Mouse (Mus musculus) intestine, embryonic 16.5 days (tissue): Measurements from ENCODE around the gene Tma7. TPM values are rescaled to one million over a fixed set of nuclear protein-coding genes. Genes with fewer than 3 reads are reported as not detected.
A peak's percentile ranks its signal among the peaks of the same experiment; 100 is the strongest.

ENCODE experiments used
- ATAC-seq: fragments of 200-750 bp; cut with Nextera tagmentation; 2 replicates; pipeline ENCODE4 v1.8.0; 2017; ENCODE audit warnings: moderate TSS enrichment, moderate library complexity
- H3K27ac ChIP-seq: fragments of 300-500 bp; sonication (generic); 2 replicates; pipeline ENCODE4 v1.5.1; 2014; ENCODE audit warnings: mild to moderate bottlenecking, low read length
- H3K27me3 ChIP-seq: fragments of 300-500 bp; sonication (generic); replicated peaks from 2 replicates; pipeline ENCODE4 v1.6.1; 2014; ENCODE audit warnings: low read length, control low read depth, mixed read lengths; ENCODE audit not compliant: control insufficient read depth, insufficient read depth
- H3K36me3 ChIP-seq: fragments of 300-500 bp; sonication (generic); 2 replicates; pipeline ENCODE4 v1.6.1; 2014; ENCODE audit warnings: low read length, control low read depth; ENCODE audit not compliant: control insufficient read depth, insufficient read depth
- H3K4me1 ChIP-seq: fragments of 300-500 bp; sonication (generic); 2 replicates; pipeline ENCODE4 v1.6.1; 2014; ENCODE audit warnings: low read length, control low read depth, mixed read lengths; ENCODE audit not compliant: control insufficient read depth, insufficient read depth
- H3K4me2 ChIP-seq: fragments of 300-500 bp; sonication (generic); 2 replicates; pipeline ENCODE4 v1.6.1; 2014; ENCODE audit warnings: low read depth, low read length, control low read depth
- H3K4me3 ChIP-seq: fragments of 300-500 bp; sonication (generic); 2 replicates; pipeline ENCODE4 v1.5.1; 2014; ENCODE audit warnings: mild to moderate bottlenecking, low read length
- H3K9ac ChIP-seq: fragments of 300-500 bp; sonication (generic); 2 replicates; pipeline ENCODE4 v1.6.1; 2014; ENCODE audit warnings: low read depth, low read length
- H3K9me3 ChIP-seq: fragments of 300-500 bp; sonication (generic); 2 replicates; pipeline ENCODE4 v1.6.1; 2016; ENCODE audit warnings: low read length, control low read depth; ENCODE audit not compliant: control insufficient read depth
- WGBS: fragments of 180-500 bp; shearing (Covaris S2); extraction: QIAGEN DNeasy Blood & Tissue Kit; methylation state at CpG from one replicate; pipeline ENCODE4 v1.1.7; 2014; 5-methylcytosine and 5-hydroxymethylcytosine counted together
- polyA plus RNA-seq: library from polyadenylated mRNA; unstranded; fragments of >200 nt; fragmentation: Nextera tagmentation; extraction: Ambion mirVana; gene quantifications from 2 replicates; pipeline ENCODE4 v1.2.1, GENCODE M21; 2015

Gene Tma7
- polyA plus RNA-seq = 597 and 612 TPM in 2 replicates

DNA sequence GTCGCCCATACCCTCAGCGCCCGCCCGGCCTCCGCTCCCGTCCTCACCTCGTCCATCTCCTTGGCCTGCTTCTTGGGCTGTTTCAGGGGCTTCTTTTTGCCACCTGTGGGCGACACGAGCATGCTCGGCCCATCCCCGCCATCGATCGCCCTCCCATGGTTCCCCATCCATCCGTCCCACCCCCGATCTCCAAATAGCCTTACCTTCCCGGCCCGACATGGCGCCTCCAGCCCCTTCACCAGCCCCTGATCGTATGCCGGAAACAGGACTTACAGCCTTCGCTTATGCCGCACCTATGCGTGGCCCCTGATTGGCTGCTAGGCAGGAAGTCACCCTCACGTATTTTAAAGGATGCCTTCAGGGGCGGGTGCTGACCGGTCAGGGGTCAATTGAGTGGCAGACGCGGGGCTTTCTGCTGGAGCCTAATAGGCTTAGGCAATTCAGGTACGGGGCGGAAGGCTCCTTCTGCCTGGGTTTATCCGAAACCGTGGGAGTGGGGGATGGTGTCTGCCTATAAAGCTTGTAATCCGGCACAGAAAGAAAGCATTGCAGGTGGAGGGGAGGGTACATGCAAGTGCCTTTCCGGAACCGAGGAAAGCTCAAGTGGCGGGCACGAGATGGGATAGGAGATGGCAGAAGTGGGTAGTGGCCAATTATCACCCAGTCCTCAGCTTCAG is at the start of gene Tma7, which contains the start of gene Ccdc51:
TSS of gene Tma7 (minus strand) at position 464 of the 677 bp plus-strand sequence.
TSS of gene Ccdc51 (plus strand) at position 370 of the 677 bp plus-strand sequence.
- Histone ChIP-seq H3K9ac (peak within 1 kb of the TSS; percentile 83), H3K27ac (peak within 1 kb of the TSS; percentile 84), H3K4me2 (peak within 1 kb of the TSS; percentile 71), H3K9me3 (no peaks in the 10 kb centered on the region), H3K4me1 (peaks cover 13% of the 10 kb centered on the region; the same call in 1 of the 2 replicates), H3K27me3 (no peaks in the 10 kb centered on the region), H3K36me3 (no peaks in the 10 kb centered on the region), H3K4me3 (peak within 1 kb of the TSS; percentile 77)
- ATAC-seq = peak; percentile 99
- under 1% methylated on average over 37 of the region's 37 CpGs for WGBS

DNA sequence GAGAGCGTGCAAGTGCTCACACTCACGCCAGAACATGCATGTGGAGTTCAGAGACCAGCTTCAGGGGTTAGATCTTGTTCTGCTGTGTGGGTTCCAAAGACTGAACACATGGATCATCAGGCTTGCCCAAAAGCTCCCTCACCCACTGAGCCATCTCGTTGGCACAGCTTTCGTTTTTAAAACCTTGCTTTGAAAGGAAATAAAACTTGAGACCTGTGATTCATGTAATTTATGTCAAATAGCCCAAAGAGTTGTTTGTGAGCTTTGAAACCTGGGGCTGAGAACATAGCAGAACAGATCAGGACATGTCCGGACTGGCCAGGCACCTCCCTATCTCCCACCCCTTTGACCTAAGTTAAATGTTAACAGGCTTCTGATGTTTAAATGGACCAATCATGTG is 47.7 kb upstream of the Tma7 start:
- Histone ChIP-seq H3K4me3 (no peak overlapping the region), H3K27ac (no peak overlapping the region), H3K27me3 (no peaks in the 10 kb centered on the region), H3K4me2 (no peak overlapping the region), H3K9me3 (no peaks in the 10 kb centered on the region), H3K36me3 (no peaks in the 10 kb centered on the region), H3K4me1 (no peaks in the 10 kb centered on the region), H3K9ac (no peak overlapping the region)
- no peak for ATAC-seq
- 88% methylated on average over 5 of the region's 5 CpGs for WGBS

DNA sequence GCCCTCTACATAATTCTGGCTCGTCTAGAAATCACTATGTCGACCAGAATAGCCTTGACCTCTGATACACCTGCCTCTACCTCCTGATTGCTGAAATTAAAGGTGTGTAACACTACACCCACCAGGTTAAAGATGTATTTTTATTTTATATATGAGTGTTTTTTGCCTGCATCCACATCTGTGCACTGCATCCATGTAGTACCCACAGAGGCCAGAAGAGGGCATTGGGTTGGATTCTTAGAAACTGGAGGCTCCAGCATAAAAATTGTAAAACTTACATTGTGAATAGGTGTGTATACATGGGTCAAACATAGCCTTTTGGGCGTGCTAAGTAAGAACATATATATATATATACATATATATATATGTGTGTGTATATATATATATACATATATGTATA is 45.8 kb upstream of the Tma7 start:
- Histone ChIP-seq H3K4me1 (no peaks in the 10 kb centered on the region), H3K4me2 (no peak overlapping the region), H3K27ac (no peak overlapping the region), H3K9me3 (no peaks in the 10 kb centered on the region), H3K4me3 (no peak overlapping the region), H3K9ac (no peak overlapping the region), H3K36me3 (no peaks in the 10 kb centered on the region), H3K27me3 (no peaks in the 10 kb centered on the region)
- WGBS = 46% methylated on average over 3 of the region's 3 CpGs
- ATAC-seq = no peak

DNA sequence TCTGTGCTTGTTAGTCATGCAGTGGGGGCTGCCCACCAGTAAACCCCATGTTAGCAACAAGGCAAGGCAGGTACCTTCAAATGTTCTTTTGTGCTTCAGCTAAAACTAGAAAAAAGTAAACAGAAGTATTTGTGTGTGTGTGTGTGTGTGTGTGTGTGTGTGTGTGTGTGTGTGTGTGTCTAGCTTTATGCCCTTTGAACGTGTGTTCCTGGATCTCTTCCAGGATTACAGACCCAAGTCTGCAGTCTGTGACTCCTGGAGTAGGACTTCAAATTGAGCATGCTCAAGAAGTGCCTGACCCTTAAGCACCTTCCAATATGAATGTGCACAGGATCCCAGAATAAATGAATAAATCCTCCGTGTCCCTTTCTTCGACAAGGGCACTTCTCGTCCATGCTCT is 44.7 kb upstream of the Tma7 start:
- Histone ChIP-seq H3K4me1 (no peaks in the 10 kb centered on the region), H3K9me3 (no peaks in the 10 kb centered on the region), H3K4me2 (no peak overlapping the region), H3K9ac (no peak overlapping the region), H3K36me3 (no peaks in the 10 kb centered on the region), H3K27me3 (no peaks in the 10 kb centered on the region), H3K4me3 (no peak overlapping the region), H3K27ac (no peak overlapping the region)
- no peak for ATAC-seq
- 77% methylated on average over 4 of the region's 4 CpGs for WGBS

DNA sequence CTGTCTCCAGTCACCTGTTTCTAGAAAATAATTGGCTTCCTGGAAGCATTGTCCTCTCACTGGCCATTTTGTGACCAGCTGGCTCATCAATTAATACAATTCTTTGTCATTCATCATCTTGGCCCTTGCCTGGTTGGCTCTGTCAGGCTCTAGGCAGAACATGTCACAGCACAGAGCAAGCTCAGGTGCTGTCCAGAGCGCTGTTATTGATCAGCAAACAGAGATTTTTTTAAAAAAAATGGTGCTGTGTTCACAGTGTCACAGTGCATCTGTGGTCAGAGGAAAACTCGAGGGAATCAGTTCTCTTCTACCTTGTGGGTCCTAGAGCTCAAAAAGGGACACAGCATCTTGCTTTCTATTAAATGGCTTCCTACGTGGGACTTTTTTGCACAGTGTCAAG is 43.1 kb upstream of the Tma7 start:
- H3K27ac ChIP-seq = no peak overlapping the region
- no peak overlapping the region for H3K4me2 ChIP-seq
- no peak overlapping the region for H3K4me3 ChIP-seq
- H3K4me1 ChIP-seq = no peaks in the 10 kb centered on the region
- no peaks in the 10 kb centered on the region for H3K9me3 ChIP-seq
- H3K9ac ChIP-seq = no peak overlapping the region
- no peak for ATAC-seq
- WGBS = 61% methylated on average over 3 of the region's 3 CpGs
- no peaks in the 10 kb centered on the region for H3K27me3 ChIP-seq
- no peaks in the 10 kb centered on the region for H3K36me3 ChIP-seq

DNA sequence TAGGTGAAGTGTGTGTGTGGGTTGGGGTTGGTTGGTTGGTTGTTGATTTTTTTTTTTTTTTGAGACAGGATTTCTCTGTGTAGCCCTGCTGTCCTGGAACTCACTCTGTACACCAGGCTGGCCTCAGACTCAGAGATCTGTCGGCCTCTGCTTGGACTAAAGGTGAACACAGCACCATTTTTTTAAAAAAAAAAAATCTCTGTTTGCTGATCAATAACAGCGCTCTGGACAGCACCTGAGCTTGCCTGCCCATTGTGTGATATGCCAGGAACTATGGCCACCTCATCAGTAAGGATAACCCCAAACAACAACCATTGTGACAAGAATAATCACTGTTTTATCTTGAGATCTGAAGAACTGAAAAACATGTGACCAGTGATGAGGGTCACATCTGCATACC is 42.7 kb upstream of the Tma7 start:
- no peak overlapping the region for H3K4me3 ChIP-seq
- no peak for ATAC-seq
- no peaks in the 10 kb centered on the region for H3K4me1 ChIP-seq
- H3K9ac ChIP-seq = no peak overlapping the region
- no peak overlapping the region for H3K27ac ChIP-seq
- no peaks in the 10 kb centered on the region for H3K36me3 ChIP-seq
- no peaks in the 10 kb centered on the region for H3K9me3 ChIP-seq
- H3K4me2 ChIP-seq = no peak overlapping the region
- no peaks in the 10 kb centered on the region for H3K27me3 ChIP-seq
- WGBS = 67% methylated on average over 2 of the region's 2 CpGs

DNA sequence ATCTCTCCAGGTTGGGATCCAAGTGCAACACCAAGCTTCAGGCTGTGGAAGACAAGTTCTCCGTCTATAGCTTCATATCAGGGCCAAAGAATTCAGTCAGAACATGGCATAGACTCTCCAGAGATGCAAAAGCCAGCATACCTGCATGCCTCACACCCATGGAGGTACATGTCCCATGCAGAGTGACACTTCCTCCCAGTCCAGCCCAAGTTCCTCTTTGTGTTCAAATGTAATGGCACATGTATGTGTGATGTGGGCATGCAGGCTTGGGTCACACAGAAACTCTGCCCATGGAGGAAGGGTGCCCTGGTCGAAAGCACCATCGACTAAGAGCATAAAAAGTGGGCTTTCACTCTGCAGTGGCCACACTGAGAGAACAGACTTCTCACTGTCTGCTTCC is 41.8 kb upstream of the Tma7 start:
- no peak overlapping the region for H3K27ac ChIP-seq
- no peaks in the 10 kb centered on the region for H3K27me3 ChIP-seq
- H3K4me3 ChIP-seq = no peak overlapping the region
- H3K4me1 ChIP-seq = no peaks in the 10 kb centered on the region
- ATAC-seq = no peak
- H3K9ac ChIP-seq = no peak overlapping the region
- WGBS = 87% methylated on average over 3 of the region's 3 CpGs
- no peaks in the 10 kb centered on the region for H3K9me3 ChIP-seq
- H3K4me2 ChIP-seq = no peak overlapping the region
- no peaks in the 10 kb centered on the region for H3K36me3 ChIP-seq

DNA sequence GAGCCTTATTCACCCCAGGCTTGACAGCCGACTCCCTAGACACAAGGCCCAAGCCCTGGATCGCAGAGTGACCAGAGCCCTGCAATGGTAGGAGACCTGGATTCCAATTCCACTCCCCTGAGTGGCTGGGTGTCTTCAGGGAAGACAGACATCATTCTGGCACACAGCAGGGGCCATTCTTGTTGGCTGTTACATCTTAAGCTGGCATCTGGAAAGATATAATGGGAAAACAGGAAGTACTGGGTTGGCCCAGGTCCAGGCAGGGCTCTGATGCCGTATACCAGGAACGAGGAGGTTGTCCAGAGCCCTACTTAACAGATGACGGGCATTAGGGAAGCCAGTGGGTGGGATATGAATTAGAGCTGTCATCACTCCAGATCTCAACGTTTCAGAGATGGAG is 40.9 kb upstream of the Tma7 start:
- Histone ChIP-seq H3K9me3 (no peaks in the 10 kb centered on the region), H3K9ac (0 out of 2 replicates have a peak overlapping the region, but pooled peaks have one; percentile 26), H3K4me2 (no peak overlapping the region), H3K36me3 (no peaks in the 10 kb centered on the region), H3K27ac (no peak overlapping the region), H3K27me3 (no peaks in the 10 kb centered on the region), H3K4me3 (no peak overlapping the region), H3K4me1 (no peaks in the 10 kb centered on the region)
- ATAC-seq = no peak
- WGBS = 41% methylated on average over 6 of the region's 6 CpGs

DNA sequence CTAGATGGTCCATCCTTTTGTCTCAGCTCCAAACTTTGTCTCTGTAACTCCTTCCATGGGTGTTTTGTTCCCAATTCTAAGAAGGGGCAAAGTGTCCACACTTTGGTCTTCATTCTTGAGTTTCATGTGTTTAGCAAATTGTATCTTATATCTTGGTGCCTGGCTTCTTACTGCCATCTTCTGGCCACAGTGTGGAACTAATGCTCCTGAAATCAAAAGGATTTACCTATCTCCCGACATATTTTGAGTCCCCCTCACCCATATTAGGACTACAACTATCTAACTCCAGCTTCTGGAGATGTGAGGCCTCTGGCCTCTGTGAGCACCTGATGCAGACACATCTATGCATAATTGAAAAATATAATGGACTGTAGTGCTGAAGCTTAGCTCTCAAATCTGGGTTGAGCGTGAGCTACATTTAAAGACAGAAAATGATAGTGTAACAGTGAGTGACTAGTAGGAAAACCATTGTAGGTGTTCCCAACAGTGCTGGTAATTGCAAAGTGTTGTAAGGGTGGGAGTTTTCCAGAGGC is 40.2 kb upstream of the Tma7 start:
- WGBS = 48% methylated on average over 2 of the region's 2 CpGs
- no peak for ATAC-seq

More for the DNA sequence above, 40.2 kb upstream of the Tma7 start:
- no peaks in the 10 kb centered on the region for H3K27me3 ChIP-seq
- 0 out of 2 replicates have a peak, but pooled peaks cover 5% of the 10 kb centered on the region for H3K36me3 ChIP-seq
- no peak overlapping the region for H3K27ac ChIP-seq
- H3K9me3 ChIP-seq = no peaks in the 10 kb centered on the region
- no peak overlapping the region for H3K9ac ChIP-seq
- no peak overlapping the region for H3K4me2 ChIP-seq
- H3K4me1 ChIP-seq = no peaks in the 10 kb centered on the region
- no peak overlapping the region for H3K4me3 ChIP-seq
